Mouse (Mus musculus) CH12F3 (cell line): ENCODE results near the gene Phf21a.
"Not testable (repeated sequence)": the region's sequence is repeated elsewhere in the genome, so short reads cannot be mapped to it uniquely, and the experiment has no call there.

Experiments used
- in situ Hi-C: fragments of 300-500 bp; cut with MboI; formaldehyde crosslinking; loops from 2 replicates; pipeline ENCODE4 v1.14.3; 2020; ENCODE audit warnings: low sequenced_read_pairs

The Phf21a gene

GRCm38 (mm10) chr2:92392318-92393264 is 299.7 kb downstream of the Phf21a start:
- in situ Hi-C loops = no loop called here

DNA sequence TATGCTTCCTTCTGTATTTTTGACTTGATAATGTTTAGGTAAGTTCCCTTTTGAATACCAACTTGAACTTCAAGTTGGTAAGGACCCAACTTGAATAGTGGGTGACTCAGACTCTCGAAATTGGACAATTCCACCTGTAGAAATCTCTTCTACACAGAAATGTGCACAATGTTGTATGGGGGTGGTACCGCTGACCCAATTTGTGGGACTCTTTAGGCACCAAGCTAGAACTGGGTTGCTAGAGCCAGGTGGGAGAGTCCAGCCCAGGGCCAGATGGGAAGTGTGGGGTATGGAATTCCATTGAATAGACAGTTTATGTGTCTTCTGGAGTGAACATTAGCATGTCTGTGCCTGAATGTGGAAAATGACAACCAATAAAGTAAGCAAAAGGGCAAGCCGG is 302.6 kb downstream of the Phf21a start:
- in situ Hi-C loops = no loop called here

- in situ Hi-C loops = no loop called here
Observed at GRCm38 (mm10) chr2:92397436-92397835, 304.5 kb downstream of the Phf21a start.

- in situ Hi-C loops = not testable (repeated sequence)
Observed at GRCm38 (mm10) chr2:92399877-92400276, 307.0 kb downstream of the Phf21a start.

DNA sequence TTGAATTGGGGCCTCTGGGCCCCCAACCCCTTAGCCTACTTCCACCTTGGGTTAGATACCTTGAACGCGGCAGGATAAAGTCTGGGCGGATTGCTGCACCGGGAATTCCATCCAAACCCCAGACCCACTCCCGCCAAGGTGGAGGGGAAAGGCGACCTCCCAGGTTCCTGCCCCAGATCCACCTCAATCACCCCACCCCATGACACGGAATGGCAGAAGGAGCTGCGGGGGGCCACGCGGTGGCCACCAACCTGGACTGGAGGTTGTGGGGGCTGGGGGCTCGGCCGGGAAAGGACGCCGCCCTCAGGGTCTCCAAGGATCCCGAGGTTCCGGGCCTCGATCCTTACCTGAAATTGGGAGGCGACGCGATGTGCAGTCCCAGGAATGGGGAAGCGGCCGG is 307.8 kb downstream of the Phf21a start:
- in situ Hi-C loops = no loop called here

DNA sequence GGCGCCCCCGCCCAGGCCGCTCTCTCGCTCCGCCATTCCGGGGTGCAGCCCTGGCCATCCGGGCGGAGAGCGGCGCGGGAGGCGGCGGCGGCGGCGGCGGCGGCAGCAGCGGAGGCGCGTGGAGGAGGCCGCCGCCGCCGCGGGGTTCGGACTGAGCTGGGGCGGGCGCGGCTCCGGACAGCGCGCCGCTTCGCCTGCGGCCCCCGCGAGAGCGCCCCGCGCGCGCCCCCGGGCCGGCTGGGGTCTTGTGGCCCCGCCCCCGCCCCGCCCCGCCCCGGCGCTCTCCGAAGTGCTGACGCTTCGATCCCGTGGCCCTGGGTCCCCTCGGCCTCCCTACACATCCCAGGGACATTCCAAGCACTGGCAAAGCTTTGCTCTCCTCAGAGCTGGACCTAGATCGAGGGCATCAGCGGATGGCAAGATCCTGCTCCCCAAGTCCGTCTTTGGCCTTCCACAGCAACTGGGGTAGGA is 308.2 kb downstream of the Phf21a start, which contains the start of gene Mapk8ip1:
Gene Mapk8ip1 (minus strand): TSS at position 173 of the 471 bp plus-strand sequence.
- in situ Hi-C loops = no loop called here

DNA sequence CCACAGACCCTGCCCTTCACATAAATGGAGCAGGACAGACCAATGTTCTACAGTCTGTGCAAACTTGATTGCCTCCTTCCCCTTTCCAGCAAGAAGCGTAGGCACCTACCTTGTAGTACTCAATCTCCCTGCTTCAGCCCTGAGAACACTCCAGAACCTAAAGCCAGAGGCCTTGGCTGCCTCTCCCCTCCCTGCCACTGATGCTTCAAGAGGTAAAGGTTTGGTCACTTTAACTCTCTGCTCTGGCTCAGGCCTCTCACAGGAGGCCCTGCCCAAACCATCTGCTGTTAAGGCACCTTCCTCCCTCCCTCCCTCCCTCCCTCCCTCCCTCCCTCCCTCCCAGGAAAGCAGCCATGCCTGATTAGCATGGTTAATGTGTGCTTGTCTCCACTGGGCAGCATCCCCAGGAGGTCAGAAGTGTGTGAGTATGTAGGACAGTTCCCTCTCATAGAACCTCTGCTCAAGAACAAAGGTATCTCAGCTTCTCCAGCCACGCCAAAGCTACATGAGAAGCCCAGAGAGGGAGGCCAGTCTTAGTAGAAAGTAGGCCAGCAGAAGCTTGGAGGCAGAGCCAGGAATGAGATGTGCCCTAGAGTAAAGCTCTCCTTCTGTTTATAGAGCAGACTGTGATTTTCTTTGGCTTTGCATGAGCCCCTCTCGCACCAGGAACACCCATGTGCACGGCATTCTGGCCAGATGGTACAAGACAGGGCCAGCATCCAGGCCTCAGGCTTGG is 309.8 kb downstream of the Phf21a start:
- in situ Hi-C loops = no loop called here

DNA sequence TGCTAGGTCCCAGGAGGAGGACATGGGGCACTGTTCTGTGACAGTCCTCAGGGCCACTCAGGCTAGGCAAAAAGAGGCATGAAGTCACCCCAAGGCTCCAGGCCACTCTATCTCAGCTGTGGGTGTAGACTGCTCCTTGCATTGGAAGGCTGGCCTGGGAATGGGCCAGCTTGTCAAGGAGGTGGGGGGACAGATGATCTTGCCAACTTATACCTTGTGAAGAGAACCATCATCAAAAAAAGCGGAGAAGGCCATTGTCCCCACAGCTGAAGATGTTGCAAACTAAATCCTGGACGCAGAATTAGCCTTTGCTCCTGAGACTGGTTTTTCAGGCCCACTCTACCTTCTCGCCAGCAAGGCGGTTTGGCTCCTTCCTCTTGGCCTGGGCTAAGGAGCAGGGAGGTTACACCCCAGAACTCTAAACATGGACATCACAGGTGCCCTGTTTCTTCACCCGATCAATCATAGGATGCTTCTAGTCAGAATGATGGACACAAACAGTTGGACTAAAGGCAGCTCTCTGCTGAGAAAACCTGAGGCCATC is 310.9 kb downstream of the Phf21a start:
- in situ Hi-C loops = no loop called here

DNA sequence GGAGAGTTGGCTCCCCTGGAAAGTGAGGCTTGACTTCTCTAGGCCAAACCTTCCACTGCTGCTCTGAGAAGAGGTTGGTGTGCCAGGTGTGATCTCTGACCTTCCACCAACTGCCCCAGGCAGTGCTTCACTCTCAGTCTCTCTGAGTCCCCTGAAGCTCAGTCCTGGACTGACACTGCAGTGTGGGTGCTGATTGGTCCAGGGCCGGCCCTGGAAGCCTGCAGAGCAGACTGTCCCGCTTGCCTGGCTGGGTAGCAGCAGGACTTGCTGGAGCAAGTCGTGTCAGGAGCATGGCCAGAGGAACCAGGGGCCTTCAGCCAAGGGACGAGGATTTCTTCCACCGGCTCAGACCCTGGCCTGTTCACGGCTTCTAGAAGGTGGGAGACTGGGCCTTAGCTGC is 311.8 kb downstream of the Phf21a start:
- in situ Hi-C loops = no loop called here

- in situ Hi-C loops = no loop called here
Observed at GRCm38 (mm10) chr2:92405687-92406086, 312.8 kb downstream of the Phf21a start.

GRCm38 (mm10) chr2:92408309-92409045 is 315.6 kb downstream of the Phf21a start:
- in situ Hi-C loops = no loop called here

DNA sequence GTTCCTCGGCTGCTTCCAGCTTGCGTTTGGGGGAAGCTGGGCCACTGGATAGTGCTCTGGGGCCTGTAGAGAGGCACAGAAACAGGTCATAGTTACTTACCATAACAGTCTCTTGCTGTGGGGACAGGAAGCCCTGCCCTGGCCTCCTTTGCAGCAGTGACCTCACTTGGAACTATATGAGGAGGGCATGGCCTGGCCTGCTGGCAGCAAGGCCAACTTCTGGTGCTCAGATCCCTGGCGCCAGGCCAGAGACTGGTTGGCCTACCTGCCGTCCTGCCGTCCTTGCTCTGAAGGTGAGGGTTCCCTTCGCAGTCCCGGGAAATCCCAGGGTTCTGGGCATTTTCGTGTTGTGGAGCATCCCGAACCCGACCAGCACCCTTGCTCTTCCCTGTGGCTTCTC is 318.8 kb downstream of the Phf21a start:
- in situ Hi-C loops = no loop called here
